Mouse (Mus musculus): ENCODE measurements around the gene Ugt3a2. TPM values are rescaled to one million over a fixed set of nuclear protein-coding genes. Genes with fewer than 3 reads are reported as not detected.

Ugt3a2 gene
- polyA plus RNA-seq, 1 experiment: not detected

GRCm38 (mm10) chr15:9409475-9409874 lies 74.1 kb downstream of the Ugt3a2 start:
- H3K4me1 ChIP-seq (ENCODE audit: control insufficient read depth, insufficient read depth, low read length): no peaks in the 10 kb centered on the region
- no peak overlapping the region for H3K27ac ChIP-seq (ENCODE audit: insufficient read depth, low read length)
- H3K4me3 ChIP-seq (ENCODE audit: insufficient read depth, low read length): no peak overlapping the region
- TF ChIP-seq POLR2A (IDR thresholded peaks at IDR 0.05; ENCODE audit: low read depth, low read length) (no peak), CTCF (IDR thresholded peaks at IDR 0.05; ENCODE audit: borderline replicate concordance, insufficient read depth, low read length) (no peak)

Other genes with a start within 250 kb of the Ugt3a2 start
- gene Lmbrd2, start 195.0 kb upstream of the Ugt3a2 start, polyA plus RNA-seq (2011; ENCODE audit: insufficient read length, low read depth, missing spikeins): 24.6 and 24.7 TPM in 2 replicates
- gene Skp2, start 180.1 kb upstream of the Ugt3a2 start, polyA plus RNA-seq (2011; ENCODE audit: insufficient read length, low read depth, missing spikeins): 19.0 and 22.1 TPM in 2 replicates
- not detected in 2 replicates for gene Ugt3a1, start 58.7 kb upstream of the Ugt3a2 start, polyA plus RNA-seq (2011; ENCODE audit: insufficient read length, low read depth, missing spikeins)
- gene Capsl, start 100.5 kb downstream of the Ugt3a2 start, polyA plus RNA-seq (2011; ENCODE audit: insufficient read length, low read depth, missing spikeins): not detected in 2 replicates
- 0.14 TPM in 1 of 2 replicates, not detected in the other for gene Il7r, start 194.6 kb downstream of the Ugt3a2 start, polyA plus RNA-seq (2011; ENCODE audit: insufficient read length, low read depth, missing spikeins)

Data from embryonic fibroblast, embryonic 13.5 days (primary cell).